Mouse (Mus musculus) effector memory CD4-positive, alpha-beta T cell, adult 7 months (primary cell): ENCODE data around the gene Nutf2. TPM values are rescaled to one million over a fixed set of nuclear protein-coding genes. Genes with fewer than 3 reads are reported as not detected.

ENCODE experiments used
- polyA plus RNA-seq: library from polyadenylated mRNA; unstranded; fragments of 100-300 nt; shearing (Covaris generic); gene quantifications from one replicate; pipeline ENCODE4 v1.2.1, GENCODE M21; 2017

Nutf2 gene
- 11.2 TPM for polyA plus RNA-seq

DNA sequence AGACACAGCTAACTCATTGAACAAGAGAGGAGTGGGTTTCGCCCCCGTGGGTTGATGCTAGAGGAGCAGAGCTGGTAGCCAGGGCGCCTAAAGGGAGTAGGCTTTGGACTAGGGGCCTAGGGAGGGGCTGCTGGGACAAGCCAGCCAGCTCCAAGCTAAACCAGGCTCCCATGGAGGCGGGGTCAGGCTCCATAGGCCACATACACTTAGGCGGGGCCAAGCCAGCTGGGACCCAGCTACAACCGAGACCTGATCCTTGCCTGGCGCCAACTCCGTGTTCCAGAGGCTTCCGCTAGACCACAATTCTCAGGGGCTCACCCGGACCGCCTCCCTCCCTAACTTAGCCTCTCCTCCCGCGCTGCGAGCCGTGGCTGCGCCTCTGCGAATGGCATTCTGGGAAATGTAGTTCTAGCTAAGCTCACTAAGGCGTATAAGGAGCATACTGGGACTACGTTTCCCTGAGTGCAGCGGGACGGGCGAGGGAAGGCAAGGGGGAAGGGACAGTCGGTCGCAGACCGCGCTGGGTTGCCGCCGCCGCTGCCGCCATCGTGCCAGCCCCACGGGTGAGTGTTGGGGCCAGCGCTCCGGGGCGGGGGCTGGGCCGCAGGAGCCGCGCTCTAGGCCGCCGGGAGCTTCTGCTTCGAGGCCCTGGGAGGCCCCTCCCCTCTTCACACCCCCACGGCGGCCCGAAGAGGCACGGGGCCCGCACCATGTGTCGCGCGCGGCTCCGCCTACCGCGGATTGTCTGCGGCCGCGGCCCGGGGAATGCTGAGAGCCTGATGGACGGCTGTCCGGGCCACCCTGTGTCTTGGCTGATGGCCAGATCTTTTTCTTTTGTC lies at the start of gene Nutf2:
Gene Nutf2, plus strand, starts transcription at position 438 of the 839 bp plus-strand sequence.

DNA sequence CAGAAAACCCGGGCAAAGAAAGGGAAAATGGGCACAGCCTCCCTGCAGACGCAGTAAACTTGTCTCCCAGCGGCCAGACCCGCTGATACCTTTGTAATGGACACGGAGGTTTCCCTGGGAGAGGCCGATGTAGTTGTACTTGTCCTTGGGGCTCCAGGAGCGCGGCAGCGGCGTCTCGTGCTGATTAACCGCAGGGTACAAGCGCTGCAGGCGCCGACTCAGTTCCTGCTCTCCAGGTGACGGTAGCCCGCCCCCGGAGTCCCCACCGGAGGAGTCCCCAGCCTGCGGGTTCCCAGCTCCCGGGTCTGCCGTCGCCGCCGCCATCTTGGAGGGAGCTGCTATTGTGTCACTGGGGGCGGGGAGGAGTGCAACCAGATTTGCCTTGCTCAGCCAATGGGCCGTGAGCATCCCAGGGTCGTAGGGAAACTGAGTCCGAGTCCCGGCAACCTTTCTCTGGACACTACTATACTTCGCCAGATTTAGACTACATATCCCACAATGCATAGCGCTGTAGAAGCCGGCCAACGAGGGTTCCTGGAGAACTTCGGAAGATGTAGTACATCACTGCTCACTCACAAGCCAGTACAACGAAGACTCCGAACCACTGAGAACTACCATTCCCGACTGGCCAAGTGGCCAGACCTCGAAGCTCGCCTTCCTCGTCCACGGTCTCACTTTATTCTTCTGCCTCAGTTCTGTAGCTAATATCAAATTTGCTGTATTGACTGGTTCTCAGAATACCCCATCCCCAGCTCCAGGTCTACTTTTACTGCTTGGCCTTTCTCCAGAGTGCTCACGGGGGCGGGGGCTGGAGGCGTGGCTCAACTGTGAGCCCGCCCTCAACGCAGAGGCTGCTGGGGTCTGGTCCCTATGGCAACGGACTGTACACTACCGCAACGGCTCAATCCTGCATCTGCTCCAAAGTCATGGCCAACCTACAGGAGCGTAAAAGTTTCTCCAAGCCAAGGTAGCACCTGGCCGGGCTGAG lies 33.2 kb upstream of the Nutf2 start, which contains the start of the genes Ranbp10 and Tsnaxip1:
Gene Ranbp10, minus strand, starts transcription at position 490 of the 988 bp plus-strand sequence.
Gene Tsnaxip1, plus strand, starts transcription at position 871 of the 988 bp plus-strand sequence.

DNA sequence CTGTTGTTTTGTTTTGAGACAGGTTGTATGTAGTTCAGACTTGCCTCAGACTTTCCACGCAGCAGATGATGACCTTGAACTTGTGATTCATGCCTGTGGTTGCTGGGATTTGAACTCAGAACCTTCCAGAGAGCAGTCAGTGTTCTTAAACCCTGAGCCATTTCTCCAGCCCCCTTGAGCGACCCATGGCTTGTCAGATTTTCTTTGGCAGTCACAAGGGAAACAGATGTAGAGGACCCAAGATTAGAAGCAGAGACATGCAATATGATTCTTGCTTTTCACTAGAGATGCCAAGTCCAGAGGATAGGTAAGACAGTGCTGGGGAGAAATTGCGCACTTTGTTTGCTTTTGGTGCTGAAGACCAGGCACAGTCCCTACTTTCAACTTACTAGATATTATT lies 7.2 kb upstream of the Nutf2 start, which contains the start of gene Cenpt:
Gene Cenpt, minus strand, starts transcription at position 101 of the 400 bp plus-strand sequence.

DNA sequence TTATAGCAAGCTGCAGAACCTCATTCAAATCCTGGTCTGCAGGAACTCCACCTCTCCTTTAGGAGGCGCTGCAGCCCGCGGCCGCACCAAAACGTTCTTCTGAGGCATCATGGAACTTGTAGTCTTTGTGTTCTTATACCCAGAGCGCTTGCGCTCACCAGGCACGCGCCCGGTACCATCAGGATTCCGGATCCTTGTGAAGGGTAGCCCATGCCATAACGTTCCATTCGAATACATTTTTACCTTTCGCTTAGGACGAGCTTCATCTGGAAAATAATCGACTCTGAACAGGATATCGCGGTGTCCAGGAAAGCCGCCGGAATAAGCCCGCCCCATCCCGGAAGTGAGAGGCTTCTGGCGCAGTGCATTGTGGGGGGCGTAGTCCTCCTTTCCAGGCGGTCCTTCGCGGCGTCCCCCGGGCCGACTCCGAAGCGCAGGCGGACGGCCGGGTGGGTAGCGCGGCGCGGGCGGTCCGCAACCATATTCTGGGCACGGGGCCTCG lies 5.6 kb upstream of the Nutf2 start, which contains the start of gene Thap11:
Gene Thap11, plus strand, starts transcription at position 418 of the 502 bp plus-strand sequence.

DNA sequence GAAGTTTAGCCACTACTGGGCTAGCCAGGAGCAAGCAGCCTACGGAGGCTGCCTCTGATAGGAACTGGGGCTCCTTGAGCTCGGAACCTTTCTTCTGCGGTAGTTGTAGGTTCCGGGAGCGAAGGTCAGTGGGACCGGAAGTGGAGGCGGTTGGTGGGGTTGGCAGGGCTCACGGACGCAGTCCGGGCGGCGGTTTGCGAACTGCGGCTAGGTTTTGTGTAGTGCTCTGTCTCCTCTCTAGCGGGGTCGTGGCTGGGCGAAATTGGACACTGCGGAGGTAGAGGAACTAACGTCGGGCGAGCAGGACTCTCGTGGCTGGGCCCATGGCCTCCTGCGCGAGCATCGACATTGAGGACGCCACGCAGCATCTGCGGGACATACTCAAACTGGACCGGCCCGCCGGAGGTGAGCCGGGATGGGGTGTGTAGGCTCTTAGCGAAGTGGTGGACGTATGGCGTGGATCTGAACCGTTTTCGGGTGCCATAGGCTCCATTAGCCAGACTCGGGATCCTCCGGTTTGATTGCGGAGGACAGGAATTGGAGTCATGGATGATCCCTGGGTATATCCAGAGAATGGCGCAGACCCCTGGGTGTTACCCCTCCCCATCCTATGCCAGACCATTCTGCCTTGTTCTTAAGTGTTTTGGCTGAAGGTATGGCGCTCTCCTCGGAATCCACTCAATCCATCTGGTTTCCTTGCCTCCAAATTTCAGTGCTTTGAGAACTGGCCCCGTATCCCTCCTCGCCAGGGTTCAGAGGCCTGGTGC lies 20.6 kb downstream of the Nutf2 start, which contains the start of gene Edc4:
Gene Edc4, plus strand, starts transcription at position 128 of the 767 bp plus-strand sequence.

DNA sequence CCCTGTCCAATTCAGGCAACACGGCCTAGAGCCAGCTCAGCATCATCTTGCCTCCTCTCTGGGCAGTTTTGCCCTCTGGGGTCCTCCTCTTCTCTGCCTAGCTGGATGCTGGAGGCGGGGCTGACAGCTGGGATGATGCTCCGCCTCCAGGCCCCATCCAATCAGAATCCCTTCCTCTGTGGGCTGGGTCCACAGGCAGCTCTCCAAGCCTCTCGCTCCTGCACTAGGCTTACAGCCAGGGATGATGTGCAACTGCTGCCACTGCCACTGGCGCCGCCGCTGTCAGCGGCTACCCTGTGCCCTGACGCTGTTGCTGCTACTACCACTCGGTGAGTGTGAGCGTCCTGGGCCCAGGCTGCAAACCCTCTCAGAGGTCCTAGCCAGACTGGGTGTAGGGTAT lies 33.0 kb downstream of the Nutf2 start, which contains the start of gene Nrn1l:
Gene Nrn1l, plus strand, starts transcription at position 229 of the 400 bp plus-strand sequence.

DNA sequence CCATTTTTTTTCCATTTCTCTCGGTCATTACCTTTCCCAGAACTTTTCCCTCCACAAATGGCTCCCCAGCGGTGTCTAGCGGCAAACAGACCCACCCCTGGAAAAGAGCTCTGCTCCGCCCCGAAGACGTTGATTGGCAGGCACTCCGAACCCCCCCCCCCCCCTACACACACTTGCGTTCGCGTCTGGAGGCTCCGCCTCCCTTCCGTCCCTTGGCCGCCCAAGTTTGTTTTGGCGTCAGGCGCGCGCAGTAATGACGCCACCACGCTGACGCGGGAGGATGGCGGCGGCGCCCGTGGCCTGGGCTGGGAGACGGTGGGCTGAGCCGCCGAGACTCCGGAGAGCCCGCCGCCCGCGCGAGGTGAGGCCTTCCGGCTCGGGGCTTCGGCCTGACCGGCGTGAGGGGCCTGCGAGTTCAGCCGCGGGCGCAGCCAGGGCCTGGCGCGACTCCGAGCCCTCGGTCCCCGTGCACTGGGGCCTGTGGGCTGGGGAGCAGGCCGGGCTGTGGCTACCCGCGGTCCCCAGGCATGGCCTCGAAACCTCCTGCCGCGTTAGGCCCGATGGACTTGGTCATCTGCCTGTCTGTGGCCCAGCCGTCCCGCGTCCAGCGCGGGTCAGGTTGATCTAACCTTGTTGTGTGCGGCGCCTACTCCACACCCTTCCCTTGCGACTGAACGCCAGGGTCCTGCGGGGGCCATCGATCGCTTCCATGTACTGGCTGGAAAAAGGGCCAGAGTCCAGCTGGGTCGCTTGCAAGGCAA lies 40.0 kb downstream of the Nutf2 start, which contains the start of gene Pskh1:
Gene Pskh1, plus strand, starts transcription at position 262 of the 761 bp plus-strand sequence.

Other genes starting within 250 kb of the Nutf2 start
- 168 TPM for gene Ctcf, start 224.0 kb upstream of the Nutf2 start, polyA plus RNA-seq
- not detected for gene Agrp, start 223.2 kb upstream of the Nutf2 start, polyA plus RNA-seq
- 88.0 TPM for gene Carmil2, start 174.3 kb upstream of the Nutf2 start, polyA plus RNA-seq
- 65.3 TPM for gene Acd, start 159.5 kb upstream of the Nutf2 start, polyA plus RNA-seq
- 19.9 TPM for gene Pard6a, start 159.4 kb upstream of the Nutf2 start, polyA plus RNA-seq
- not detected for gene 4933405L10Rik, start 152.9 kb upstream of the Nutf2 start, polyA plus RNA-seq
- 4.5 TPM for gene Enkd1, start 152.4 kb upstream of the Nutf2 start, polyA plus RNA-seq
- 7.1 TPM for gene Gfod2, start 101.9 kb upstream of the Nutf2 start, polyA plus RNA-seq
- gene Ranbp10, start 33.2 kb upstream of the Nutf2 start, polyA plus RNA-seq: 63.2 TPM
- not detected for gene Tsnaxip1, start 32.8 kb upstream of the Nutf2 start, polyA plus RNA-seq
- 18.8 TPM for gene Cenpt, start 7.3 kb upstream of the Nutf2 start, polyA plus RNA-seq
- gene Thap11, start 5.4 kb upstream of the Nutf2 start, polyA plus RNA-seq: 15.4 TPM
- gene Edc4, start 20.3 kb downstream of the Nutf2 start, polyA plus RNA-seq: 77.2 TPM
- 1.1 TPM for gene Nrn1l, start 33.0 kb downstream of the Nutf2 start, polyA plus RNA-seq
- 18.5 TPM for gene Pskh1, start 39.9 kb downstream of the Nutf2 start, polyA plus RNA-seq
- 0.59 TPM for gene Ctrl, start 73.3 kb downstream of the Nutf2 start, polyA plus RNA-seq
- 256 TPM for gene Psmb10, start 77.9 kb downstream of the Nutf2 start, polyA plus RNA-seq
- gene Lcat, start 82.8 kb downstream of the Nutf2 start, polyA plus RNA-seq: not detected
- 13.7 TPM for gene Slc12a4, start 105.5 kb downstream of the Nutf2 start, polyA plus RNA-seq
- 0.22 TPM for gene Dpep3, start 118.8 kb downstream of the Nutf2 start, polyA plus RNA-seq
- gene Dus2, start 130.8 kb downstream of the Nutf2 start, polyA plus RNA-seq: 40.4 TPM
- gene Dpep2nb, start 145.4 kb downstream of the Nutf2 start, polyA plus RNA-seq: 0.74 TPM
- gene Ddx28, start 151.3 kb downstream of the Nutf2 start, polyA plus RNA-seq: 7.5 TPM
- gene Nfatc3, start 198.3 kb downstream of the Nutf2 start, polyA plus RNA-seq: 187 TPM